Mouse (Mus musculus) bone marrow macrophage, adult 2 months (primary cell): ENCODE data around the gene Pfdn2. TPM values are rescaled to one million over a fixed set of nuclear protein-coding genes. Genes with fewer than 3 reads are reported as not detected.

Experiments used
- H3K27ac ChIP-seq: 2 replicates; pipeline ENCODE4 v1.5.1; 2012; ENCODE audit warnings: low read depth, low read length; ENCODE audit not compliant: insufficient read depth
- H3K4me1 ChIP-seq: 2 replicates; pipeline ENCODE4 v1.6.1; 2012; ENCODE audit warnings: low read length; ENCODE audit not compliant: control insufficient read depth, insufficient read depth
- H3K4me3 ChIP-seq: 2 replicates; pipeline ENCODE4 v1.5.1; 2012; ENCODE audit warnings: mild to moderate bottlenecking, low read length, moderate library complexity; ENCODE audit not compliant: insufficient read depth
- CTCF ChIP-seq: IDR thresholded peaks from 2 replicates; pipeline ENCODE4 v1.5.1; 2012; ENCODE audit warnings: low read depth, mild to moderate bottlenecking, low read length, moderate library complexity
- POLR2A ChIP-seq: IDR thresholded peaks from 2 replicates; pipeline ENCODE4 v1.6.1; 2012; ENCODE audit warnings: mild to moderate bottlenecking, low read depth, low read length, borderline replicate concordance
- polyA plus RNA-seq: library from polyadenylated mRNA; stranded (reverse); fragments of >200 nt; gene quantifications from 2 replicates; pipeline ENCODE4 v1.2.4, GENCODE M21; 2012; ENCODE audit not compliant: missing spikeins, insufficient read depth, insufficient read length

Pfdn2 gene
- polyA plus RNA-seq, 1 experiment, result 64.4 TPM

GRCm38 (mm10) chr1:171373946-171374345 lies 28.5 kb downstream of the Pfdn2 start:
- TF ChIP-seq CTCF, result no peak
- no peak for TF ChIP-seq POLR2A
- Histone ChIP-seq H3K27ac (no peak overlapping the region), H3K4me3 (no peak overlapping the region), H3K4me1 (peaks cover 32% of the 10 kb centered on the region)

GRCm38 (mm10) chr1:171375646-171376097 lies 30.2 kb downstream of the Pfdn2 start:
- no peak overlapping the region for H3K27ac ChIP-seq
- no peak overlapping the region for H3K4me3 ChIP-seq
- TF ChIP-seq POLR2A (no peak), CTCF (no peak)
- H3K4me1 ChIP-seq, result peaks cover 33% of the 10 kb centered on the region

- Histone ChIP-seq H3K4me1 (peaks cover 40% of the 10 kb centered on the region), H3K4me3 (no peak overlapping the region), H3K27ac (no peak overlapping the region)
- no peak for TF ChIP-seq POLR2A
- no peak for TF ChIP-seq CTCF
These were observed 32.8 kb downstream of the Pfdn2 start for GRCm38 (mm10) chr1:171378298-171378697.

DNA sequence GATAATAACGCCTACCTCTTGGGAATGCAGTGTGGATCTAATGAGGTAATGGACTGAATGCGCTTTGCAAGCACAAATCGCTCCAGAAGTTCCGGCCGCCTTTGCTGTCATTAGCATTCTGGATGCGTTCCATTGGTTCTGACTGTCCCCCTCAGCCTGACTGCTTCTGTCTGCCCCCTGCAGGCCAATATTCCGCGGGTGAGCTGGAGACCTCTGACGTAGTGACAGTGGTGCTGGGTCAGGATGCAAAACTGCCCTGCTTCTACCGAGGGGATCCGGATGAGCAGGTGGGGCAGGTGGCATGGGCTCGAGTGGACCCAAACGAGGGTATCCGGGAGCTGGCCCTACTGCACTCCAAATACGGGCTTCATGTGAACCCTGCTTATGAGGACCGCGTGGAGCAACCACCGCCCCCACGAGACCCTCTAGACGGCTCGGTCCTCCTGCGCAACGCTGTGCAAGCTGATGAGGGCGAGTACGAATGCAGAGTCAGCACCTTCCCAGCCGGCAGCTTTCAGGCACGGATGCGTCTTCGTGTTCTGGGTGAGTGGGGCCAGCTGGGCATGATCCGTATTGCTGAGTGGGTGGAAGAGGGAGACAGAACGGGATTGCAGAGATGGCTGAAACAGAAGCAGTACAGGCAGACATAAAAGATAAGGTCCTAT lies 34.6 kb downstream of the Pfdn2 start:
- peaks cover 40% of the 10 kb centered on the region for H3K4me1 ChIP-seq
- H3K27ac ChIP-seq, result no peak overlapping the region; the same call in 1 of the 2 replicates

DNA sequence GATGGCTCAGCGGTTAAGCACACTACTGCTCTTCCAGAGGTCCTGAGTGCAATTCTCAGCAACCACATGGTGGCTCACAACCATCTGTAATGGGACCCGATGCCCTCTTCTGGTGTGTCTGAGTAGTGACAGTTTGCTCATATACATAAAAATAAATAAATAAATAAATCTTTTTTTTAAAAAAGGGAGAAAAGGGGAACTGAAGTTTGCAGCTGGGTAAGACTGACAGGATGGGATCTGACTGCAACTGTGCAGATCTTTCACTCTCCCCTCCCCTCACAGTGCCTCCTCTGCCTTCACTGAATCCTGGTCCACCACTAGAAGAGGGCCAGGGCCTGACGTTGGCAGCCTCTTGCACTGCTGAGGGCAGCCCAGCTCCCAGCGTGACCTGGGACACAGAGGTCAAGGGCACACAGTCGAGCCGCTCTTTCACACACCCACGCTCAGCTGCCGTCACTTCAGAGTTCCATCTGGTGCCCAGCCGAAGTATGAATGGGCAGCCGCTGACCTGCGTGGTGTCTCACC lies 36.7 kb downstream of the Pfdn2 start:
- TF ChIP-seq POLR2A, result no peak
- peak; percentile 26; the same call in 1 of the 2 replicates for TF ChIP-seq CTCF
- Histone ChIP-seq H3K4me1 (peaks cover 31% of the 10 kb centered on the region), H3K4me3 (no peak overlapping the region), H3K27ac (no peak overlapping the region)

More for the DNA sequence above, 34.6 kb downstream of the Pfdn2 start:
- 0 out of 2 replicates have a peak overlapping the region, but pooled peaks have one; percentile 7 for H3K4me3 ChIP-seq
- TF ChIP-seq POLR2A (no peak), CTCF (peak; percentile 27; the same call in 1 of the 2 replicates)

- TF ChIP-seq POLR2A, result no peak
- TF ChIP-seq CTCF, result no peak
- H3K4me1 ChIP-seq, result peaks cover 32% of the 10 kb centered on the region
- H3K27ac ChIP-seq, result no peak overlapping the region
- no peak overlapping the region for H3K4me3 ChIP-seq
These were observed 38.9 kb downstream of the Pfdn2 start for GRCm38 (mm10) chr1:171384361-171384760.

GRCm38 (mm10) chr1:171385171-171385570 lies 39.7 kb downstream of the Pfdn2 start:
- Histone ChIP-seq H3K27ac (no peak overlapping the region), H3K4me1 (peaks cover 27% of the 10 kb centered on the region), H3K4me3 (no peak overlapping the region)
- no peak for TF ChIP-seq POLR2A
- no peak for TF ChIP-seq CTCF

DNA sequence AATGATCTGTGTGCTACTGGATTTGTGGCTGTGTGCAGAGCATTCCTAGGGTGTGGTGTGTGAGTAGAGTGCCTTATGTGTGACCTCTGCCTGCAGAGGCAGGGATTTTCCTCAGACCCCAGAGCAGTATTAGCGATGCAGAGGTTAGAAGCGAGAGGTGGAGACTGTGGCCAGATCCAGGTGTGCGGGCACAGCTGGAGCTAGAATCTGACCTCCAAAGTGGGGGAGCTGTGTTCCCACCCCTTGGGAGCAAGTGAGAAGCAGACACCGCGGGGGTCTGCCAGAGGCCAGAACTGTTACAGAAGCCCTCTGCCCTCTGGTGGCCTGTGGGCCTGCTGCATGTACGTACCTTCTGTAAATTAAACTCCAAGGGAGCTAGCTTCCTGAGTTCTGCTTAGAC lies 41.6 kb downstream of the Pfdn2 start:
- no peak overlapping the region for H3K4me3 ChIP-seq
- peaks cover 32% of the 10 kb centered on the region for H3K4me1 ChIP-seq
- no peak overlapping the region for H3K27ac ChIP-seq
- peak; percentile 54 for TF ChIP-seq CTCF
- TF ChIP-seq POLR2A, result no peak

DNA sequence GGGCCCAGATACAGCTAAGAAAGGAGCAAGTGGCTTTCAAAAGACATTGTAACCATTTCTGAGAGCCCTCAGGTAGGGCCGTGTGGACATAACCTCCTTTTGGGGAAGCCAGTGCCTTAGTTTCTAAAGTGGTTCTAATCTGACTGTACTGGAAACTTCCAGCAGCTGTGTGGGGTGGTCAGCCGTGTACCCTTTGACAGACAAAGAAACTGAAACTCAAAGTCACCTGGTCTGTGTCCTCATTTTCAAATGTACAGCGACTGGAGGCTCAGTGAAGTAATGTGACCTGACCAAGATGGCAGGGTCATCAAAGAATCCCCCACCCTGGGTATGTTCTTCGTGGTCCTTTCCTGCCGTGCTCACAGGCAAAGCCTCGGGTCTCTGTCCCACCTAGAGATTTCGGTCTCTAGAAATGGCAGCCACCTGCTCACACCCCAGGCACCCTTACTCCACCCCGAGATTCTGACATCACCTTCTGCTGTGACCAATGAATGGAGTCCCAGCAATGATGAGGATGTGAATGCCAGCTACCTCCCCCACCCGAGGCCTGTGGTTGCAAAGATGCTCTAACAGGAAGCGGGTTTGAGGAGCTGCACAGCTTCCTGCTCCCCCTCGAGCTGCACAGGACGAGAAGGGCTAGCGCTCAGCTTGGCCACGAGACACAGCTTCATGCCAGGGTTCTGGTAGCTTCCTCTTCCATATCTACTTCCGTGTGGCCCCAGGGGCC lies 43.1 kb downstream of the Pfdn2 start, which contains the start of gene Arhgap30:
TSS of gene Arhgap30 (plus strand) at position 579 of the 727 bp plus-strand sequence.
- Histone ChIP-seq H3K4me3 (peak within 1 kb of the TSS; percentile 85), H3K4me1 (peaks cover 32% of the 10 kb centered on the region), H3K27ac (peak within 1 kb of the TSS; percentile 96)
- TF ChIP-seq CTCF, result no peak

- peak overlapping the region; percentile 96 for H3K27ac ChIP-seq
- peaks cover 38% of the 10 kb centered on the region for H3K4me1 ChIP-seq
- H3K4me3 ChIP-seq, result peak overlapping the region; percentile 85
- TF ChIP-seq CTCF (no peak), POLR2A (no peak)
These were observed 44.6 kb downstream of the Pfdn2 start for GRCm38 (mm10) chr1:171390101-171390500.
